Mouse (Mus musculus) embryonic stem cell, embryonic (primary cell): Measurements from ENCODE around the gene Gm48552.

Experiments used
- CTCF ChIA-PET, 4 experiments: fragments of 300-600 bp in 2 of 4; fragments of 350-600 bp in 2 of 4; sonication (Branson Sonifier 250); formaldehyde crosslinking; loops; one replicate each; lab custom pipeline; 2022; ENCODE audit warnings: inconsistent platforms in 2 of 4; lab: Charles Lee
- POLR2A ChIA-PET, 4 experiments: fragments of 300-600 bp in 2 of 4; fragments of 350-600 bp in 2 of 4; sonication (Branson Sonifier 250); formaldehyde crosslinking; loops; one replicate each; lab custom pipeline; 2022; ENCODE audit warnings: antibody characterized with exemption in 4 of 4, inconsistent platforms in 1 of 4; lab: Charles Lee

The Gm48552 gene

GRCm38 (mm10) chr10:81402227-81402765 is 13.5 kb downstream of the Gm48552 start:
- ChIA-PET POLR2A (interaction anchor here (0.6 to 8.1 kb wide), 82 partner anchors 9 to 1457 kb away, joined by 3 to 104 read pairs (median 4); partner anchors contain the start of genes Cactin (in 3 of the 4), Dohh (in 2 of the 4), Fzr1 (in 2 of the 4) and Gm48551 (in 2 of the 4)), CTCF (interaction anchor here (0.6 to 7.9 kb wide), 29 partner anchors 11 to 210 kb away, joined by 3 to 98 read pairs (median 5); partner anchors contain the start of genes Atcay (in 1 of the 4), Dohh (in 1 of the 4), Fzr1 (in 1 of the 4) and Gm48551 (in 1 of the 4))

- POLR2A ChIA-PET = interaction anchor here (0.5 to 8.1 kb wide), 26 partner anchors 8 to 386 kb away, joined by 3 to 104 read pairs (median 5); partner anchors contain the start of genes Fzr1 (in 2 of the 4), Cactin (in 1 of the 4), Dohh (in 1 of the 4) and Eef2 (in 1 of the 4)
- CTCF ChIA-PET = interaction anchor here (0.6 to 7.9 kb wide), 25 partner anchors 8 to 297 kb away, joined by 3 to 98 read pairs (median 5); partner anchors contain the start of genes Fzr1 (in 1 of the 4), Gm48552 (in 1 of the 4), Pip5k1c (in 1 of the 4) and Smim24 (in 1 of the 4)
Observed at GRCm38 (mm10) chr10:81403511-81403910, 14.7 kb downstream of the Gm48552 start.

- POLR2A ChIA-PET = interaction anchor here in 3 of 4 experiments (0.6 to 8.1 kb wide), 23 partner anchors 8 to 474 kb away, joined by 3 to 104 read pairs (median 4); partner anchors contain the start of genes Fzr1 (in 2 of the 3), Cactin (in 1 of the 3), Dohh (in 1 of the 3) and Eef2 (in 1 of the 3)
- CTCF ChIA-PET = interaction anchor here (0.6 to 7.9 kb wide), 30 partner anchors 8 to 298 kb away, joined by 3 to 98 read pairs (median 4); partner anchors contain the start of genes Smim24 (in 2 of the 4), Fzr1 (in 1 of the 4), Gm48552 (in 1 of the 4) and Pip5k1c (in 1 of the 4)
Observed at GRCm38 (mm10) chr10:81404082-81404481, 15.3 kb downstream of the Gm48552 start.

- ChIA-PET CTCF (interaction anchor here (0.6 to 7.9 kb wide), 34 partner anchors 9 to 147 kb away, joined by 3 to 98 read pairs (median 4); partner anchors contain the start of genes Smim24 (in 3 of the 4), Apba3 (in 1 of the 4), Fzr1 (in 1 of the 4) and Gm48552 (in 1 of the 4)), POLR2A (interaction anchor here in 3 of 4 experiments (0.6 to 8.1 kb wide), 23 partner anchors 9 to 475 kb away, joined by 3 to 104 read pairs (median 4); partner anchors contain the start of genes Fzr1 (in 2 of the 3), Cactin (in 1 of the 3), Dohh (in 1 of the 3) and Gadd45b (in 1 of the 3))
Observed at GRCm38 (mm10) chr10:81404720-81405119, 15.9 kb downstream of the Gm48552 start.

- ChIA-PET POLR2A (interaction anchor here in 3 of 4 experiments (0.6 to 8.1 kb wide), 12 partner anchors 9 to 77 kb away, joined by 3 to 104 read pairs (median 4); partner anchors contain the start of genes Fzr1 (in 1 of the 3) and Tbxa2r (in 1 of the 3)), CTCF (interaction anchor here (0.6 to 7.9 kb wide), 41 partner anchors 10 to 203 kb away, joined by 3 to 98 read pairs (median 3); partner anchors contain the start of genes Smim24 (in 2 of the 4), Cactin (in 1 of the 4), Dohh (in 1 of the 4) and Fzr1 (in 1 of the 4))
Observed at GRCm38 (mm10) chr10:81405588-81406201, 16.9 kb downstream of the Gm48552 start.

GRCm38 (mm10) chr10:81406504-81407440 is 18.0 kb downstream of the Gm48552 start:
- ChIA-PET POLR2A (interaction anchor here in 3 of 4 experiments (0.5 to 8.1 kb wide), 9 partner anchors 11 to 1239 kb away, joined by 3 to 75 read pairs (median 3); partner anchors contain the start of gene Fzr1 (in 1 of the 3)), CTCF (interaction anchor here (0.5 to 7.9 kb wide), 36 partner anchors 9 to 318 kb away, joined by 3 to 98 read pairs (median 4); partner anchors contain the start of genes Cactin (in 1 of the 4), Dohh (in 1 of the 4), Fzr1 (in 1 of the 4) and Gm48551 (in 1 of the 4))

GRCm38 (mm10) chr10:81407539-81408423 is 19.0 kb downstream of the Gm48552 start:
- ChIA-PET POLR2A (interaction anchor here in 2 of 4 experiments (0.6 to 8.1 kb wide), 14 partner anchors 9 to 1240 kb away, joined by 3 to 75 read pairs (median 4); partner anchors contain the start of genes Fzr1 (in 1 of the 2), Gadd45b (in 1 of the 2) and Pip5k1c (in 1 of the 2)), CTCF (interaction anchor here (0.5 to 7.9 kb wide), 20 partner anchors 8 to 144 kb away, joined by 3 to 98 read pairs (median 4); partner anchors contain the start of genes Fzr1 (in 1 of the 4), Gm48552 (in 1 of the 4), Pip5k1c (in 1 of the 4) and Smim24 (in 1 of the 4))

GRCm38 (mm10) chr10:81408424-81408729 is 19.6 kb downstream of the Gm48552 start:
- ChIA-PET CTCF (interaction anchor here (0.5 to 7.9 kb wide), 12 partner anchors 8 to 143 kb away, joined by 3 to 98 read pairs (median 4); partner anchors contain the start of genes Gm48552 (in 1 of the 4) and Smim24 (in 1 of the 4)), POLR2A (interaction anchor here in 2 of 4 experiments (0.7 to 8.1 kb wide), 9 partner anchors 9 to 479 kb away, joined by 3 to 75 read pairs (median 5); partner anchors contain the start of genes Gadd45b (in 1 of the 2) and Pip5k1c (in 1 of the 2))

GRCm38 (mm10) chr10:81408871-81409291 is 20.1 kb downstream of the Gm48552 start:
- CTCF ChIA-PET = interaction anchor here in 3 of 4 experiments (0.7 to 7.9 kb wide), 7 partner anchors 7 to 143 kb away, joined by 3 to 98 read pairs (median 3); partner anchors contain the start of genes Gm48552 (in 1 of the 3) and Smim24 (in 1 of the 3)
- POLR2A ChIA-PET = interaction anchor here in 2 of 4 experiments (1.0 to 3.0 kb wide), 5 partner anchors 9 to 479 kb away, joined by 3 to 21 read pairs (median 5); partner anchors contain the start of gene Gadd45b (in 1 of the 2)

GRCm38 (mm10) chr10:81409330-81409729 is 20.5 kb downstream of the Gm48552 start:
- ChIA-PET POLR2A (interaction anchor here in 2 of 4 experiments (0.5 to 1.7 kb wide), 5 partner anchors 20 to 449 kb away, joined by 3 to 5 read pairs (median 3); no protein-coding TSS in a partner anchor), CTCF (interaction anchor here in 2 of 4 experiments (0.7 to 1.2 kb wide), 2 partner anchors 64 to 93 kb away, joined by 3 read pairs; no protein-coding TSS in a partner anchor)

- CTCF ChIA-PET = interaction anchor here in 1 of 4 experiments (0.9 to 1.6 kb wide), 5 partner anchors 9 to 118 kb away, joined by 3 to 6 read pairs (median 5); partner anchors contain the start of gene Pip5k1c
- POLR2A ChIA-PET = interaction anchor here in 3 of 4 experiments (0.6 to 10.0 kb wide), 9 partner anchors 8 to 746 kb away, joined by 3 to 104 read pairs (median 5); partner anchors contain the start of genes 4930404N11Rik (in 1 of the 3), Dohh (in 1 of the 3), Gm48551 (in 1 of the 3) and Pip5k1c (in 1 of the 3)
Observed at GRCm38 (mm10) chr10:81410350-81410749, 21.5 kb downstream of the Gm48552 start.

- ChIA-PET POLR2A (interaction anchor here in 3 of 4 experiments (0.5 to 10.0 kb wide), 11 partner anchors 8 to 746 kb away, joined by 3 to 104 read pairs (median 4); partner anchors contain the start of genes 4930404N11Rik (in 1 of the 3), Dohh (in 1 of the 3), Gm48551 (in 1 of the 3) and Pip5k1c (in 1 of the 3)), CTCF (interaction anchor here in 2 of 4 experiments (0.6 to 1.6 kb wide), 8 partner anchors 9 to 140 kb away, joined by 3 to 9 read pairs (median 5); partner anchors contain the start of gene Pip5k1c (in 1 of the 2))
Observed at GRCm38 (mm10) chr10:81410981-81411380, 22.2 kb downstream of the Gm48552 start.

GRCm38 (mm10) chr10:81411471-81412400 is 22.9 kb downstream of the Gm48552 start:
- CTCF ChIA-PET = interaction anchor here in 2 of 4 experiments (0.6 to 1.6 kb wide), 10 partner anchors 10 to 187 kb away, joined by 3 to 9 read pairs (median 4); partner anchors contain the start of gene Pip5k1c (in 1 of the 2)
- POLR2A ChIA-PET = interaction anchor here in 3 of 4 experiments (0.5 to 10.0 kb wide), 18 partner anchors 9 to 152 kb away, joined by 3 to 104 read pairs (median 6); partner anchors contain the start of genes 4930404N11Rik (in 1 of the 3), Dohh (in 1 of the 3), Fzr1 (in 1 of the 3) and Gm48551 (in 1 of the 3)
